Mouse (Mus musculus): ENCODE data around the gene Ddn. TPM values are rescaled to one million over a fixed set of nuclear protein-coding genes. Genes with fewer than 3 reads are reported as not detected.

Gene Ddn
- polyA plus RNA-seq, 1 experiment = 1.8 TPM

- DNase-seq (ENCODE audit: low read depth) = no peak
- TF ChIP-seq POLR2A (IDR thresholded peaks at IDR 0.05; ENCODE audit: borderline replicate concordance, extremely low read depth, insufficient read depth, insufficient read length, poor library complexity, severe bottlenecking) (no peak), CTCF (IDR thresholded peaks at IDR 0.05; ENCODE audit: borderline replicate concordance, extremely low read depth, insufficient read depth, insufficient read length) (no peak)
Observed at GRCm38 (mm10) chr15:98843595-98844223, 34.4 kb upstream of the Ddn start.

- TF ChIP-seq CTCF (IDR thresholded peaks at IDR 0.05; ENCODE audit: borderline replicate concordance, extremely low read depth, insufficient read depth, insufficient read length) = no peak
- no peak for TF ChIP-seq POLR2A (IDR thresholded peaks at IDR 0.05; ENCODE audit: borderline replicate concordance, extremely low read depth, insufficient read depth, insufficient read length, poor library complexity, severe bottlenecking)
- DNase-seq (ENCODE audit: low read depth) = no peak
Observed at GRCm38 (mm10) chr15:98839671-98840585, 30.6 kb upstream of the Ddn start.

- no peak for TF ChIP-seq POLR2A (IDR thresholded peaks at IDR 0.05; ENCODE audit: borderline replicate concordance, extremely low read depth, insufficient read depth, insufficient read length, poor library complexity, severe bottlenecking)
- TF ChIP-seq CTCF (IDR thresholded peaks at IDR 0.05; ENCODE audit: borderline replicate concordance, extremely low read depth, insufficient read depth, insufficient read length) = no peak
- DNase-seq (ENCODE audit: low read depth) = no peak
Observed at GRCm38 (mm10) chr15:98839161-98839560, 29.9 kb upstream of the Ddn start.

- TF ChIP-seq POLR2A (IDR thresholded peaks at IDR 0.05; ENCODE audit: borderline replicate concordance, extremely low read depth, insufficient read depth, insufficient read length, poor library complexity, severe bottlenecking) = no peak
- TF ChIP-seq CTCF (IDR thresholded peaks at IDR 0.05; ENCODE audit: borderline replicate concordance, extremely low read depth, insufficient read depth, insufficient read length) = no peak
- DNase-seq (ENCODE audit: low read depth) = no peak
Observed at GRCm38 (mm10) chr15:98837743-98838103, 28.4 kb upstream of the Ddn start.

GRCm38 (mm10) chr15:98837006-98837742 is 27.9 kb upstream of the Ddn start:
- TF ChIP-seq CTCF (IDR thresholded peaks at IDR 0.05; ENCODE audit: borderline replicate concordance, extremely low read depth, insufficient read depth, insufficient read length) = no peak
- no peak for TF ChIP-seq POLR2A (IDR thresholded peaks at IDR 0.05; ENCODE audit: borderline replicate concordance, extremely low read depth, insufficient read depth, insufficient read length, poor library complexity, severe bottlenecking)
- DNase-seq (ENCODE audit: low read depth) = no peak

- DNase-seq (ENCODE audit: low read depth) = no peak
- TF ChIP-seq POLR2A (IDR thresholded peaks at IDR 0.05; ENCODE audit: borderline replicate concordance, extremely low read depth, insufficient read depth, insufficient read length, poor library complexity, severe bottlenecking) = no peak
- no peak for TF ChIP-seq CTCF (IDR thresholded peaks at IDR 0.05; ENCODE audit: borderline replicate concordance, extremely low read depth, insufficient read depth, insufficient read length)
Observed at GRCm38 (mm10) chr15:98835291-98835690, 26.0 kb upstream of the Ddn start.

- no peak for TF ChIP-seq CTCF (IDR thresholded peaks at IDR 0.05; ENCODE audit: borderline replicate concordance, extremely low read depth, insufficient read depth, insufficient read length)
- no peak for TF ChIP-seq POLR2A (IDR thresholded peaks at IDR 0.05; ENCODE audit: borderline replicate concordance, extremely low read depth, insufficient read depth, insufficient read length, poor library complexity, severe bottlenecking)
- no peak for DNase-seq (ENCODE audit: low read depth)
Observed at GRCm38 (mm10) chr15:98834059-98834458, 24.8 kb upstream of the Ddn start.

GRCm38 (mm10) chr15:98833281-98833680 is 24.0 kb upstream of the Ddn start:
- no peak for TF ChIP-seq CTCF (IDR thresholded peaks at IDR 0.05; ENCODE audit: borderline replicate concordance, extremely low read depth, insufficient read depth, insufficient read length)
- no peak for TF ChIP-seq POLR2A (IDR thresholded peaks at IDR 0.05; ENCODE audit: borderline replicate concordance, extremely low read depth, insufficient read depth, insufficient read length, poor library complexity, severe bottlenecking)
- no peak for DNase-seq (ENCODE audit: low read depth)

GRCm38 (mm10) chr15:98832161-98833058 is 23.1 kb upstream of the Ddn start:
- DNase-seq (ENCODE audit: low read depth) = no peak
- TF ChIP-seq POLR2A (IDR thresholded peaks at IDR 0.05; ENCODE audit: borderline replicate concordance, extremely low read depth, insufficient read depth, insufficient read length, poor library complexity, severe bottlenecking) (no peak), CTCF (IDR thresholded peaks at IDR 0.05; ENCODE audit: borderline replicate concordance, extremely low read depth, insufficient read depth, insufficient read length) (no peak)

GRCm38 (mm10) chr15:98831684-98832035 is 22.4 kb upstream of the Ddn start:
- DNase-seq (ENCODE audit: low read depth) = no peak
- TF ChIP-seq CTCF (IDR thresholded peaks at IDR 0.05; ENCODE audit: borderline replicate concordance, extremely low read depth, insufficient read depth, insufficient read length) (no peak), POLR2A (IDR thresholded peaks at IDR 0.05; ENCODE audit: borderline replicate concordance, extremely low read depth, insufficient read depth, insufficient read length, poor library complexity, severe bottlenecking) (no peak)

Measured in brain, embryonic 14.5 days (tissue).